Mouse (Mus musculus) embryonic facial prominence, embryonic 15.5 days (tissue): ENCODE data around the gene Prkar2a. TPM values are rescaled to one million over a fixed set of nuclear protein-coding genes. Genes with fewer than 3 reads are reported as not detected.

Experiments used
- ATAC-seq: fragments of 200-750 bp; cut with Nextera tagmentation; 2 replicates; pipeline ENCODE4 v1.8.0; 2017; ENCODE audit warnings: low read depth, moderate TSS enrichment; ENCODE audit not compliant: insufficient number of reproducible peaks, low FRiP score, low TSS enrichment
- H3K27ac ChIP-seq: fragments of 300-500 bp; sonication (generic); replicated peaks from 2 replicates; pipeline ENCODE4 v1.5.1; 2015; ENCODE audit warnings: mild to moderate bottlenecking, inconsistent platforms
- H3K27me3 ChIP-seq: fragments of 300-500 bp; sonication (generic); 2 replicates; pipeline ENCODE4 v1.6.1; 2015; ENCODE audit warnings: inconsistent platforms
- H3K36me3 ChIP-seq: fragments of 300-500 bp; sonication (generic); 2 replicates; pipeline ENCODE4 v1.6.1; 2015; ENCODE audit warnings: mild to moderate bottlenecking, inconsistent platforms
- H3K4me1 ChIP-seq: fragments of 300-500 bp; sonication (generic); 2 replicates; pipeline ENCODE4 v1.6.1; 2015; ENCODE audit warnings: inconsistent platforms
- H3K4me2 ChIP-seq: fragments of 300-500 bp; sonication (generic); replicated peaks from 2 replicates; pipeline ENCODE4 v1.6.1; 2015; ENCODE audit warnings: mild to moderate bottlenecking, inconsistent platforms
- H3K4me3 ChIP-seq: fragments of 300-500 bp; sonication (generic); replicated peaks from 2 replicates; pipeline ENCODE4 v1.5.1; 2015; ENCODE audit warnings: mild to moderate bottlenecking, inconsistent platforms
- H3K9ac ChIP-seq: fragments of 300-500 bp; sonication (generic); 2 replicates; pipeline ENCODE4 v1.6.1; 2015; ENCODE audit warnings: inconsistent platforms
- H3K9me3 ChIP-seq: fragments of 300-500 bp; sonication (generic); replicated peaks from 2 replicates; pipeline ENCODE4 v1.6.1; 2016; ENCODE audit warnings: inconsistent platforms
- WGBS: fragments of 180-500 bp; shearing (Covaris S2); methylation state at CpG from one replicate; pipeline ENCODE4 v1.1.7; 2015; 5-methylcytosine and 5-hydroxymethylcytosine counted together
- microRNA-seq: library from miRNA; unstranded; fragments of <30 nt; microRNA quantifications from one replicate; pipeline ENCODE4, GENCODE M21; 2016; ENCODE audit warnings: borderline number of aligned reads
- polyA plus RNA-seq: library from polyadenylated mRNA; unstranded; fragments of >200 nt; fragmentation: Nextera tagmentation; extraction: Ambion mirVana; gene quantifications from 2 replicates; pipeline ENCODE4 v1.2.1, GENCODE M21; 2015

Prkar2a gene
- polyA plus RNA-seq, 1 experiment from 2014 or later, result 30.7 TPM

DNA sequence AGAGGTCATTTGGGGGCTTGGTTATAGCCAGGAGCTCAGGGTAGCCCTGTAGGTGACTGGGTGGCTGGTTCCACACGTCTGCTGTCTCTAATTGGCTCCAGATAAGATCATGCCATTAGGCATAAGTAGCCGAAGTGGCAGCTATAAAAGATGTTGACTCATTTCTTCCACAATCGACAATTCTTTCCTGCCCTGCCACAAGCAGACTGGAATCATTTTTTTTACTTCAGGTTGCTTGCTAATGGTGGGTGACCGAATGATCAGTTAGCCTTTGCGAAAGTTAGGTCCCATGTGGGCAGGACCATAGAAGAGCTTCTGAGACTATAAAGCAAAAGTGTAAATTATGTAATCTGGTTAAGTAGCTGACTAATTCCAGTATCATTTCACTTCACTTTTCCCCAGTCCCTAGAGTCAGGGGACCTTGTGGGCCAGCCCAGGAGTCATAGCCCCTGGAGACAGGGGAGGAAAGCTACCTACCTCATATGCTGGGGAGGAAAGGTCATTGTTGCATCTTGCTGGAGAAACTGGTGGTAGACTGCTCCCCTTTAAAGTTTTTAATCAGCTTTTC is 109.5 kb downstream of the Prkar2a start:
- no peaks in the 10 kb centered on the region for H3K27me3 ChIP-seq
- no peak overlapping the region for H3K9ac ChIP-seq
- WGBS, result 69% methylated on average over 5 of the region's 5 CpGs
- H3K36me3 ChIP-seq, result peaks cover 63% of the 10 kb centered on the region
- peaks cover 28% of the 10 kb centered on the region for H3K4me1 ChIP-seq
- no peak overlapping the region for H3K4me3 ChIP-seq
- H3K9me3 ChIP-seq, result no peaks in the 10 kb centered on the region
- no peak for ATAC-seq
- no peak overlapping the region for H3K27ac ChIP-seq
- no peak overlapping the region for H3K4me2 ChIP-seq

- peaks cover 72% of the 10 kb centered on the region for H3K36me3 ChIP-seq
- no peak overlapping the region for H3K27ac ChIP-seq
- peaks cover 20% of the 10 kb centered on the region for H3K4me1 ChIP-seq
- no peak overlapping the region for H3K9ac ChIP-seq
- H3K27me3 ChIP-seq, result no peaks in the 10 kb centered on the region
- H3K9me3 ChIP-seq, result no peaks in the 10 kb centered on the region
- no peak overlapping the region for H3K4me3 ChIP-seq
- ATAC-seq, result no peak
- 84% methylated on average over 3 of the region's 3 CpGs for WGBS
- no peak overlapping the region for H3K4me2 ChIP-seq
Measured at GRCm38 (mm10) chr9:108799564-108799963, 110.5 kb downstream of the Prkar2a start.

Small RNA genes within 50 kb of the gene (microRNA-seq; reads per million reads assigned to microRNA genes)
- not detected for gene Gm26298

Other genes starting within 250 kb of the Prkar2a start
- 58.6 and 60.7 TPM in 2 replicates for gene Ccdc71, start 228.8 kb upstream of the Prkar2a start, polyA plus RNA-seq
- gene Klhdc8b, start 227.7 kb upstream of the Prkar2a start, polyA plus RNA-seq, result 33.4 and 35.7 TPM in 2 replicates
- gene Lamb2, start 209.6 kb upstream of the Prkar2a start, polyA plus RNA-seq, result 70.2 and 71.7 TPM in 2 replicates
- 69.8 and 75.4 TPM in 2 replicates for gene Usp19, start 198.7 kb upstream of the Prkar2a start, polyA plus RNA-seq
- 114 and 117 TPM in 2 replicates for gene Qars, start 181.6 kb upstream of the Prkar2a start, polyA plus RNA-seq
- gene Qrich1, start 172.5 kb upstream of the Prkar2a start, polyA plus RNA-seq, result 110 and 125 TPM in 2 replicates
- gene Impdh2, start 129.0 kb upstream of the Prkar2a start, polyA plus RNA-seq, result 172 and 173 TPM in 2 replicates
- gene Ndufaf3, start 121.9 kb upstream of the Prkar2a start, polyA plus RNA-seq, result 63.8 and 65.6 TPM in 2 replicates
- 137 and 139 TPM in 2 replicates for gene Dalrd3, start 119.4 kb upstream of the Prkar2a start, polyA plus RNA-seq
- gene Wdr6, start 110.6 kb upstream of the Prkar2a start, polyA plus RNA-seq, result 89.6 and 93.7 TPM in 2 replicates
- gene P4htm, start 91.6 kb upstream of the Prkar2a start, polyA plus RNA-seq, result 10.4 and 12.2 TPM in 2 replicates
- gene Arih2, start 39.9 kb upstream of the Prkar2a start, polyA plus RNA-seq, result 46.9 and 49.5 TPM in 2 replicates
- gene Slc25a20, start 27.2 kb upstream of the Prkar2a start, polyA plus RNA-seq, result 36.5 and 37.7 TPM in 2 replicates
- gene Ip6k2, start 94.5 kb downstream of the Prkar2a start, polyA plus RNA-seq, result 89.7 and 101 TPM in 2 replicates
- gene Nckipsd, start 119.1 kb downstream of the Prkar2a start, polyA plus RNA-seq, result 16.5 and 20.4 TPM in 2 replicates
- 0.53 and 0.58 TPM in 2 replicates for gene Celsr3, start 137.0 kb downstream of the Prkar2a start, polyA plus RNA-seq
- gene Slc26a6, start 164.0 kb downstream of the Prkar2a start, polyA plus RNA-seq, result 15.2 and 15.3 TPM in 2 replicates
- 0.38 and 0.83 TPM in 2 replicates for gene Tmem89, start 225.3 kb downstream of the Prkar2a start, polyA plus RNA-seq
- gene Uqcrc1, start 247.3 kb downstream of the Prkar2a start, polyA plus RNA-seq, result 470 and 480 TPM in 2 replicates